Mouse (Mus musculus) testis, adult 2 months (tissue): ENCODE data around the gene Esrrg.

ENCODE experiments used
- CTCF ChIP-seq: fragments of 200-500 bp; IDR thresholded peaks from 2 replicates; pipeline ENCODE4 v1.5.1; 2012; ENCODE audit warnings: low read depth, mild to moderate bottlenecking, inconsistent platforms, low read length, moderate library complexity; ENCODE audit not compliant: control insufficient read depth, insufficient read depth, insufficient replicate concordance
- POLR2A ChIP-seq: fragments of 200-500 bp; IDR thresholded peaks from 2 replicates; pipeline ENCODE4 v1.6.1; 2012; ENCODE audit warnings: low read depth, mild to moderate bottlenecking, inconsistent platforms, low read length, moderate library complexity; ENCODE audit not compliant: control insufficient read depth

DNA sequence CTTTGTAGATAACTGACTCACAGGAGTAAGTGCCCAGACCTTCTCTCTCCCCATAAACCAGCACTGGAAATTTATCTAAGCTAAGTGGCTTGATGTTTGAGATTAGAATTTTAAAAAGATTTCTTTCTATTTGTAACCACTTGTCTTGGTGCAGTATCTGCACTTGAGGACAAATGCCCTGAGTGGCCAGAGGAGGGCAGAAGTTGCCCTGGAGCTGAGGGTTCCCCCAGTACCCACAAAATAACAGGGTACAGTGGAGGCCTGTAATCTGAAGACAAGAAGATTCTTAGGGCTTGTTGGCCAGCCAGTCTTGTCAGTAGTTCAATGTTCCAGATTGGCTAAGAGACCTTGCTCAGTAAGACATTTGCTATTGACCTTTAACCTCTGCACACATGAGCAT lies 461.3 kb downstream of the Esrrg start:
- TF ChIP-seq CTCF: no peak
- no peak for TF ChIP-seq POLR2A
